Mouse (Mus musculus): ENCODE data around the gene Coro1b. TPM values are rescaled to one million over a fixed set of nuclear protein-coding genes. Genes with fewer than 3 reads are reported as not detected.
"Not testable (repeated sequence)": the region's sequence is repeated elsewhere in the genome, so short reads cannot be mapped to it uniquely, and the experiment has no call there.

Coro1b gene
- polyA plus RNA-seq, 1 experiment from 2014 or later: 105 TPM

- ATAC-seq (ENCODE audit: low FRiP score, low TSS enrichment) (no peak), DNase-seq (no peak)
- Histone ChIP-seq H3K36me3 (ENCODE audit: control insufficient read depth, insufficient read depth, low read length) (peaks cover 8% of the 10 kb centered on the region), H3K9ac (replicated peaks; ENCODE audit: low read length) (no peak overlapping the region), H3K4me1 (ENCODE audit: control insufficient read depth, insufficient read depth, low read length) (peaks cover 17% of the 10 kb centered on the region), H3K4me3 (replicated peaks; ENCODE audit: low read depth, low read length) (no peak overlapping the region), H3K4me2 (ENCODE audit: low read length) (no peak overlapping the region), H3K27me3 (ENCODE audit: control insufficient read depth, insufficient read depth, low read length) (no peaks in the 10 kb centered on the region), H3K9me3 (ENCODE audit: control insufficient read depth, low read length) (no peaks in the 10 kb centered on the region), H3K27ac (replicated peaks; ENCODE audit: low read depth, low read length) (no peak overlapping the region)
- 80% methylated on average over 7 of the region's 7 CpGs for WGBS
Observed at GRCm38 (mm10) chr19:4122411-4123370, 25.7 kb upstream of the Coro1b start.

- Histone ChIP-seq H3K27ac (replicated peaks; ENCODE audit: low read depth, low read length) (no peak overlapping the region; the same call in 1 of the 2 replicates), H3K4me2 (ENCODE audit: low read length) (no peak overlapping the region), H3K36me3 (ENCODE audit: control insufficient read depth, insufficient read depth, low read length) (peaks cover 17% of the 10 kb centered on the region), H3K4me1 (ENCODE audit: control insufficient read depth, insufficient read depth, low read length) (peaks cover 17% of the 10 kb centered on the region), H3K9ac (replicated peaks; ENCODE audit: low read length) (no peak overlapping the region), H3K4me3 (replicated peaks; ENCODE audit: low read depth, low read length) (no peak overlapping the region), H3K9me3 (ENCODE audit: control insufficient read depth, low read length) (no peaks in the 10 kb centered on the region), H3K27me3 (ENCODE audit: control insufficient read depth, insufficient read depth, low read length) (no peaks in the 10 kb centered on the region)
- no peak for DNase-seq
- whole genome bisulfite sequencing: 83% methylated on average over 4 of the region's 4 CpGs
- ATAC-seq (ENCODE audit: low FRiP score, low TSS enrichment): no peak
Observed at GRCm38 (mm10) chr19:4124432-4124831, 24.0 kb upstream of the Coro1b start.

GRCm38 (mm10) chr19:4125268-4125667 is 23.2 kb upstream of the Coro1b start:
- Histone ChIP-seq H3K4me1 (ENCODE audit: control insufficient read depth, insufficient read depth, low read length) (peaks cover 14% of the 10 kb centered on the region), H3K27ac (replicated peaks; ENCODE audit: low read depth, low read length) (peak overlapping the region; percentile 71), H3K4me3 (replicated peaks; ENCODE audit: low read depth, low read length) (peak overlapping the region; percentile 83), H3K4me2 (ENCODE audit: low read length) (peak overlapping the region; percentile 41), H3K9ac (replicated peaks; ENCODE audit: low read length) (peak overlapping the region; percentile 83; the same call in 1 of the 2 replicates), H3K36me3 (ENCODE audit: control insufficient read depth, insufficient read depth, low read length) (peaks cover 23% of the 10 kb centered on the region)
- 7% methylated on average over 4 of the region's 4 CpGs for WGBS
- H3K9me3 ChIP-seq (ENCODE audit: control insufficient read depth, low read length); H3K27me3 ChIP-seq (ENCODE audit: control insufficient read depth, insufficient read depth, low read length); ATAC-seq (ENCODE audit: low FRiP score, low TSS enrichment): not testable (repeated sequence)
- peak; percentile 53 for DNase-seq

GRCm38 (mm10) chr19:4125741-4126696 is 22.4 kb upstream of the Coro1b start, which contains the start of gene Aip:
Gene Aip, minus strand, starts transcription at chr19:4125858.
- no peaks in the 10 kb centered on the region for H3K27me3 ChIP-seq (ENCODE audit: control insufficient read depth, insufficient read depth, low read length)
- H3K9me3 ChIP-seq (ENCODE audit: control insufficient read depth, low read length): no peaks in the 10 kb centered on the region
- ATAC-seq (ENCODE audit: low FRiP score, low TSS enrichment) (peak; percentile 93), DNase-seq (peak; percentile 98)
- peak within 1 kb of the TSS; percentile 83 for H3K4me3 ChIP-seq (replicated peaks; ENCODE audit: low read depth, low read length)
- peaks cover 9% of the 10 kb centered on the region for H3K4me1 ChIP-seq (ENCODE audit: control insufficient read depth, insufficient read depth, low read length)
- H3K9ac ChIP-seq (replicated peaks; ENCODE audit: low read length): peak within 1 kb of the TSS; percentile 83
- H3K27ac ChIP-seq (replicated peaks; ENCODE audit: low read depth, low read length): peak within 1 kb of the TSS; percentile 71
- peaks cover 28% of the 10 kb centered on the region for H3K36me3 ChIP-seq (ENCODE audit: control insufficient read depth, insufficient read depth, low read length)
- peak within 1 kb of the TSS; percentile 83 for H3K4me2 ChIP-seq (ENCODE audit: low read length)
- WGBS: under 1% methylated on average over 63 of the region's 64 CpGs

- H3K27me3 ChIP-seq (ENCODE audit: control insufficient read depth, insufficient read depth, low read length): no peaks in the 10 kb centered on the region
- H3K4me1 ChIP-seq (ENCODE audit: control insufficient read depth, insufficient read depth, low read length): peaks cover 9% of the 10 kb centered on the region
- 70% methylated on average over 7 of the region's 7 CpGs for WGBS
- peak overlapping the region; percentile 83 for H3K4me2 ChIP-seq (ENCODE audit: low read length)
- H3K27ac ChIP-seq (replicated peaks; ENCODE audit: low read depth, low read length): no peak overlapping the region
- ATAC-seq (ENCODE audit: low FRiP score, low TSS enrichment) (no peak), DNase-seq (no peak)
- H3K9me3 ChIP-seq (ENCODE audit: control insufficient read depth, low read length): no peaks in the 10 kb centered on the region
- H3K4me3 ChIP-seq (replicated peaks; ENCODE audit: low read depth, low read length): peak overlapping the region; percentile 83
- H3K9ac ChIP-seq (replicated peaks; ENCODE audit: low read length): peak overlapping the region; percentile 83
- H3K36me3 ChIP-seq (ENCODE audit: control insufficient read depth, insufficient read depth, low read length): peaks cover 36% of the 10 kb centered on the region
Observed at GRCm38 (mm10) chr19:4126759-4127495, 21.5 kb upstream of the Coro1b start.

- DNase-seq (no peak), ATAC-seq (ENCODE audit: low FRiP score, low TSS enrichment) (no peak)
- Histone ChIP-seq H3K4me3 (replicated peaks; ENCODE audit: low read depth, low read length) (no peak overlapping the region), H3K9me3 (ENCODE audit: control insufficient read depth, low read length) (no peaks in the 10 kb centered on the region), H3K27me3 (ENCODE audit: control insufficient read depth, insufficient read depth, low read length) (no peaks in the 10 kb centered on the region), H3K4me1 (ENCODE audit: control insufficient read depth, insufficient read depth, low read length) (peaks cover 9% of the 10 kb centered on the region), H3K9ac (replicated peaks; ENCODE audit: low read length) (no peak overlapping the region), H3K4me2 (ENCODE audit: low read length) (no peak overlapping the region), H3K36me3 (ENCODE audit: control insufficient read depth, insufficient read depth, low read length) (peaks cover 52% of the 10 kb centered on the region), H3K27ac (replicated peaks; ENCODE audit: low read depth, low read length) (no peak overlapping the region)
- 95% methylated on average over 7 of the region's 7 CpGs for WGBS
Observed at GRCm38 (mm10) chr19:4129462-4129861, 19.0 kb upstream of the Coro1b start.

GRCm38 (mm10) chr19:4130106-4130505 is 18.3 kb upstream of the Coro1b start:
- H3K4me1 ChIP-seq (ENCODE audit: control insufficient read depth, insufficient read depth, low read length): peaks cover 9% of the 10 kb centered on the region
- H3K4me2 ChIP-seq (ENCODE audit: low read length): no peak overlapping the region
- no peak overlapping the region for H3K4me3 ChIP-seq (replicated peaks; ENCODE audit: low read depth, low read length)
- H3K27me3 ChIP-seq (ENCODE audit: control insufficient read depth, insufficient read depth, low read length): no peaks in the 10 kb centered on the region
- peaks cover 52% of the 10 kb centered on the region for H3K36me3 ChIP-seq (ENCODE audit: control insufficient read depth, insufficient read depth, low read length)
- H3K9ac ChIP-seq (replicated peaks; ENCODE audit: low read length): no peak overlapping the region
- WGBS: 89% methylated on average over 4 of the region's 4 CpGs
- H3K9me3 ChIP-seq (ENCODE audit: control insufficient read depth, low read length): no peaks in the 10 kb centered on the region
- DNase-seq: no peak
- H3K27ac ChIP-seq (replicated peaks; ENCODE audit: low read depth, low read length): no peak overlapping the region
- no peak for ATAC-seq (ENCODE audit: low FRiP score, low TSS enrichment)

- Histone ChIP-seq H3K27ac (replicated peaks; ENCODE audit: low read depth, low read length) (no peak overlapping the region), H3K9ac (replicated peaks; ENCODE audit: low read length) (no peak overlapping the region), H3K4me1 (ENCODE audit: control insufficient read depth, insufficient read depth, low read length) (peaks cover 9% of the 10 kb centered on the region), H3K36me3 (ENCODE audit: control insufficient read depth, insufficient read depth, low read length) (peaks cover 52% of the 10 kb centered on the region), H3K9me3 (ENCODE audit: control insufficient read depth, low read length) (no peaks in the 10 kb centered on the region), H3K27me3 (ENCODE audit: control insufficient read depth, insufficient read depth, low read length) (no peaks in the 10 kb centered on the region), H3K4me2 (ENCODE audit: low read length) (no peak overlapping the region), H3K4me3 (replicated peaks; ENCODE audit: low read depth, low read length) (no peak overlapping the region)
- no peak for DNase-seq
- no peak for ATAC-seq (ENCODE audit: low FRiP score, low TSS enrichment)
- WGBS: 87% methylated on average over 5 of the region's 5 CpGs
Observed at GRCm38 (mm10) chr19:4131075-4131474, 17.3 kb upstream of the Coro1b start.

All from midbrain, embryonic 14.5 days (tissue).